Mouse (Mus musculus) fibroblast of lung, adult 2 months (primary cell): ENCODE data around the gene Hist1h2bl.
"Not testable (repeated sequence)": the region's sequence is repeated elsewhere in the genome, so short reads cannot be mapped to it uniquely, and the experiment has no call there.

Experiments used
- DNase-seq: peaks from one replicate; pipeline ENCODE4 v3.0.0-alpha.2; 2011; ENCODE audit warnings: low read depth

Gene Hist1h2bl

DNA sequence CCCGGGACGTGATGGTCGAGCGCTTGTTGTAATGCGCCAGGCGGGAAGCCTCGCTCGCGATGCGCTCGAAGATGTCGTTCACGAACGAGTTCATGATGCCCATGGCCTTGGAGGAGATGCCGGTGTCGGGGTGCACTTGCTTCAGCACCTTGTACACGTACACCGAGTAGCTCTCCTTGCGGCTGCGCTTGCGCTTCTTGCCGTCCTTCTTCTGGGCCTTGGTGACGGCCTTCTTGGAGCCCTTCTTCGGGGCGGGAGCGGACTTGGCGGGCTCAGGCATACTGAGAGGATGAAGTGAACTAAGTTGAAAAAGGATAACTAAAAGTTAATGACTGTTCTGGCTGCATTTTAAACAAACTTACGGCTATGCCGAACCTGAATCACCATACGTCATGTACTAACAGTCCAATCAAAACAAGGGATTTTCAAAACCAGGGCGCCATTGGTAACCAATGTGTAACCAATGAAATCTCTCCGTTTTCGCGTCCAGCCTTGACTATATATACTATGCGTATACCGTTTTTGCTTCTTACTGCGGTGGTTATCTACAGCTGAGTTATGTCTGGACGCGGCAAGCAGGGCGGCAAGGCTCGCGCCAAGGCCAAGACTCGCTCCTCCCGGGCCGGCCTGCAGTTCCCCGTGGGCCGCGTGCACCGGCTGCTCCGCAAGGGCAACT lies at the start of gene Hist1h2bl, which contains the start of gene Hist1h2ai:
TSS of gene Hist1h2bl (minus strand) at position 280 of the 676 bp plus-strand sequence.
TSS of gene Hist1h2ai (plus strand) at position 559 of the 676 bp plus-strand sequence.
- DNase-seq, result peak; percentile 88

DNA sequence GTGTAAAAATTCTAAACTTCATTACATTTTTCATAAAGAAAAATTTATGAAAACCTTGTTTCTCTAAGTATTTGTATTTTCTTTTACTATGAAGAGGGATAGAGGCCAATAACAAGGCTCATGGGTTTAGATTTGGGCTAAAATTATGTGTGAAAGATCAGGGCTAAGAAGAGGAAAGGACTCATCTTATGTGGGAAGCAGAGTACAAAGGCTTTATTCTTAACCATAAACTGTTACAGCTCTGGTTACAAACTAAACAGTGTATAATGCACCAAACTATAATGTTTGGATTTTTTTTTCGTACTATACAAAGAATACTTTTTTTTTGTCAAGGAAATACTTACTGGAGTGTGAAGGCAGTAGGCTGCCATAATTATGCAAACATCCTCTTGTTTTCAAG lies 39.8 kb upstream of the Hist1h2bl start:
- no peak for DNase-seq

DNA sequence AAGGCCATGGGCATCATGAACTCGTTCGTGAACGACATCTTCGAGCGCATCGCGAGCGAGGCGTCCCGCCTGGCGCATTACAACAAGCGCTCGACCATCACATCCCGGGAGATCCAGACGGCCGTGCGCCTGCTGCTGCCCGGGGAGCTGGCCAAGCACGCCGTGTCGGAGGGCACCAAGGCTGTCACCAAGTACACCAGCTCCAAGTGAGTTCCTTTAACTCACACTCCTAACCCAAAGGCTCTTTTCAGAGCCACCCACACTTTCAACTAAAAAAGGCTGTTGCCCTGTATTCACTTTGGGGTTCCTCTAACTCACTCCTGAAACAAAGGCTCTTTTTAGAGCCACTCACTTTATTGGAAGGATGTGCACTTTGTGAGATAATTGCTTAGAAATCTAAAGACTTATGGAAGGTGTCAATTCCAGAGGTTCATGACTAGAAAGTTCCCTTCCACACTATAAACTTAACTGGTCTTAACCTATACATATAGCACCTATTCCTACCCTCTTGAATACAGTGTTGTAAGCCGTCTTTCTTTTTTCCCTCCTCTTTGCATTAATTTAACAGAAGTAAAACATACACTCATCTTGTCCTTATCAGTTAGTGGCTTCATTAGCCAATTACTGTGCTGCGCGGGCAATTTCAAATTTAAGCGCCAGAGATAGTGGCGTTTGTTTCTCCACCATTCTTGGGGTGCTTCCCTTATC lies 38.5 kb upstream of the Hist1h2bl start:
- DNase-seq, result not testable (repeated sequence)

DNA sequence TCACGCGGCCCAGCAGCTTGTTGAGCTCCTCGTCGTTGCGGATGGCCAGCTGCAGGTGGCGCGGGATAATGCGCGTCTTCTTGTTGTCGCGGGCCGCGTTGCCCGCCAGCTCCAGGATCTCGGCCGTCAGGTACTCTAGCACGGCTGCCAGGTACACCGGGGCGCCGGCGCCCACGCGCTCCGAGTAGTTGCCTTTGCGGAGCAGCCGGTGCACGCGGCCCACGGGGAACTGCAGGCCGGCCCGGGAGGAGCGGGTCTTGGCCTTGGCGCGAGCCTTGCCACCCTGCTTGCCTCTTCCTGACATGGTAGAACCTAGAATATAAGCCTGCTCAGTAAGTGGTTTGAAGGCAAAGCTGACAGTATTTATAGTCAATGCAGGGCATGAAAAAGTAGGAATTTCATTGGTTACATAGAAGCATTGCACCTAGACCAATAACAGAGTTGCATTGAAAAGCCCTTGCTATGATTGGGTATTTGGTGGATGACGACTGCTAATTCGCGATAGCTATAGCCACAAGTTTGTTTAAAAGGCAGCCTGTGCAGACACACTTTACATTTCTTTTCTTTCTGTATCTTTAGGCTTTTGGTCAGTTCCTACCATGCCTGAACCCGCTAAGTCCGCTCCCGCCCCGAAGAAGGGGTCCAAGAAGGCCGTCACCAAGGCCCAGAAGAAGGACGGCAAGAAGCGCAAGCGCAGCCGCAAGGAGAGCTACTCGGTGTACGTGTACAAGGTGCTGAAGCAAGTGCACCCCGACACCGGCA lies 37.8 kb upstream of the Hist1h2bl start, which contains the start of the genes Hist1h2ak and Hist1h2bn:
TSS of gene Hist1h2ak (minus strand) at position 304 of the 762 bp plus-strand sequence.
TSS of gene Hist1h2bn (plus strand) at position 600 of the 762 bp plus-strand sequence.
- DNase-seq, result peak; percentile 76

DNA sequence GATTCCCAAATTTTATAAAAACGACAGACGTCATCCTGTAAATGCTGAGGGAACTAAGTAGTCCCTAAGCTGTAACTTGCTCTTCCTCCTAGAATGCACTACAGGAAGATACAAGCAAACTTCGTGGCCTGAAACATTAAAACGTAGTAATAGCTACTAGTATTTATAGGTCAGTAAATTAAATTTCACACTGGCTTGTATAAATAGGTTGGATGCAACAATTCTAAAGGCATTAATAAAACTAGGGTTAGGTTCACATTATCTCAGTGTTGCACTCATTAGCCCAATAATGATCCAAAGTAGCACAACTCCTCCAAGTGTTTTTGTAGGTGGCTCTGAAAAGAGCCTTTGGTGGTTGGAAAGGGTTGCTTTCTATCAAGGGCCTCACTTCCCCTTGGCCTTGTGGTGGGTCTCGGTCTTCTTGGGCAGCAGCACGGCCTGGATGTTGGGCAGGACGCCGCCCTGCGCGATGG lies 37.1 kb upstream of the Hist1h2bl start:
- DNase-seq, result no peak

DNA sequence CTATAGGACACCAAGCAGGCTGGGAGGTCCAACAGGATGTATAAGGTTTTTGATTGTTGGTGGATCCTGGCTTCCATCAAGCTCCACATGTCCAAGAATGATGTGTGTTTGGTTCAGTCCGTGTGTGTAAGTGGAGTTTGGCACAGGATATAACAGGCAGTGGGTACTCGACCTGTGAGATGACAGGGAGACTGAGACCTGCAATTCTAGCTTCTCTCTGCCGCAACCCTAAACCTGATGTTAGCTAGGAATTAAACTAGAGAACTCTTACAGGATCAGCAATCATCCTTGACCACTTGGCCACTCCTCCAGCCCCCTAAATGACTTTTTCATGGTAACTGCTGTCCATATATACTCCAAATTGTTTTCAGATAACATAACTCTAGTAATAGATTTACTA lies 36.4 kb upstream of the Hist1h2bl start:
- no peak for DNase-seq

DNA sequence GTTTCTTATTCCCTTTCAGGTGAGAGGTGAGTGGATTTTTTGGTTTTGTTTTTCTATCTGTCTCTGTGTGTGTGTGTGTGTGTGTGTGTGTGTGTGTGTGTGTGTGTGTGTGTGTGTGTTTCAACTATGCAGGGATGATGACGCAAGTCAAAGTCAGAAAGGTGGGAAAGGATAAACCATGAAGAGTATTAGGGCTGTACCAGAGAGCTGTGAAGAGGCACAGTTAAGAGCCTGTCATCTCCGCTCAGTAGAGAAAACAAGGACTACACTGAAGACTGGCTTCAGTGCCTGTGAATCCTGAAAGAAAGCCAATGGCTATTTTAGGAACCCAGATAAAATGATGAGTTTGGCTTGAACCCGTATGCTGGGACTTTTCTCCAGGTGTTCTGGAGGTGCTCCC lies 35.9 kb upstream of the Hist1h2bl start:
- DNase-seq, result no peak

DNA sequence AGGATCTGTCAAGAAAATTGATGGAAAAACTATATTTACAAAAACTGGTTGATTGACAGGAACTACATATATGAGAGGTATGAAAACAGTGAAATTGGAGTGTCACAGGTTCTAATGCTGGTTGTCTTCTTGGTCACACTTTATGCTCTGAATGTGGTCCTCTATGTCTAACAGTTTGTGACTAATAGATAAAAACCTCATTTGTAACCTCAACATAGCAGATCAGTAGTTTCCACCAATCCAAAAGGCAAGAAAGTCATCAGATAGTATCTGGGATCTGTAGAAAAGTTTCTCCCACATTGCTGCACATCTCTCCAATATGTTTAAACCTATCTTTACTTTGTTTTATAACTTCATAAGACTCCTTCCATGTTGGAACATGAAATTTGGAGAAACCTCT lies 35.5 kb upstream of the Hist1h2bl start:
- no peak for DNase-seq

DNA sequence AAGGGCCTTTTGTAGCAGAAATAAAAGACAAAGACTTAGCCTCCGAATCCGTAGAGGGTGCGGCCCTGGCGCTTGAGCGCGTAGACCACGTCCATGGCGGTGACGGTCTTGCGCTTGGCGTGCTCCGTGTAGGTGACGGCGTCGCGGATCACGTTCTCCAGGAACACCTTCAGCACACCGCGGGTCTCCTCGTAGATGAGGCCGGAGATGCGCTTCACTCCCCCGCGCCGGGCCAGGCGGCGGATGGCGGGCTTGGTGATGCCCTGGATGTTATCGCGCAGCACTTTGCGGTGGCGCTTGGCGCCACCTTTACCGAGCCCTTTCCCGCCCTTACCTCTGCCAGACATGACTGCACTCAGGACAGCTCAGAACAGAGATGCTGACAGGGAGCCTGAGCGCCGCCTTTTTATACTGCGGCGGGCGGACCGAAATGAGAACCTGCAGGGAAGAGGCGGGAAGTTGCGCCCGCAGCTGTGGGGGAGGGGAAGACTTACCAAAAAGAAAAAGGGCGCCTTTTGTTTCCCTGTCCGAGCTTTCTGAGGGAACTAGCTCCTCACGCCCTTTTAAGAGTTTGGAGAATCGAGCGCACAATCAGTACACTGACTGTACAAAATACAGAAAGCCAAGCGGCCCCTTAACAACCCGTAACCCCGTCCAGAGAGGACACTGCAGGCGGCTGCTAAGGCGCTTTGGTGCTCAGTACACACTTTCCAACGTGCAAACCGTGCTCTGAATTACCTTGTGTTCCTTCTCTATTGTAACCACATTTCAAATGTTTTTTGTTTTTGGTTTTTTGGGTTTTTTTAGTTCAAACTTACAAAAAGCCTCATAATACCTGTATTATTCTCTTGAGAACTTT lies 34.4 kb upstream of the Hist1h2bl start, which contains the start of gene Hist1h4k:
TSS of gene Hist1h4k (minus strand) at position 347 of the 859 bp plus-strand sequence.
- not testable (repeated sequence) for DNase-seq

DNA sequence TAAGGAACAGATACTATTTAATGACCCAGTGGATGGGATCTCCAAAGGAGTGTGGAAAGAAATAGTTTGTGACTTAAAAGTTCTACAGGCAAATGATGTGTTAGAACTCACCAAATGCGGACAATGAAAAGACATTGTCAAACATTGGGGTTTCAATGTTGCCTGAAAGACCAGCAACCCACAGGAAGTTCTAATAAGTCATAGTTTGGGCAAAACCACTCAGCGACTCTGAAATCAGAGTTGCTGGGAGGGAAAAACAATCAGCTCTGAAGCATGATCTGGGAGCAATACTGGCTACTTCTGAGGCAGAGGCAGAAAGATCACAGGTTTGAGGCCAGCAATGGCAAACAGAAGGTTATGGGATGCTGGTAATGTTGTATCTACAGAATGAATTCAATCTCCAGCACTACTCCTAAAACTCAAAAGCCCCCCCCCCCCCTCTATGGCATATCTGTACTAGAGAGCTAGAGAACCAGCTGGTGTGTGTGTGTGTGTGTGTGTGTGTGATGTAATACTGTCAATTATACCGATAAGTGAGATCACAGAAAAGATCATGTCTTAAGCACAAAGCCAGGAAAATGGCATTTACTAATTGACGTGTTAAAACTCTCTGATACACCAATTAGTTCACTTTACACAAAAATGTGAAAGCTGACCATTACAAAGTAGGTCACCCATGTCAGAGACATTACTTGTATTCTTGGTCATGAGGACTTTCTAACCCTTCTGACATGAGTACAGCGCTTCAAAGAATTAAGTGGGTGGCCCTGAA lies 33.6 kb upstream of the Hist1h2bl start:
- no peak for DNase-seq

DNA sequence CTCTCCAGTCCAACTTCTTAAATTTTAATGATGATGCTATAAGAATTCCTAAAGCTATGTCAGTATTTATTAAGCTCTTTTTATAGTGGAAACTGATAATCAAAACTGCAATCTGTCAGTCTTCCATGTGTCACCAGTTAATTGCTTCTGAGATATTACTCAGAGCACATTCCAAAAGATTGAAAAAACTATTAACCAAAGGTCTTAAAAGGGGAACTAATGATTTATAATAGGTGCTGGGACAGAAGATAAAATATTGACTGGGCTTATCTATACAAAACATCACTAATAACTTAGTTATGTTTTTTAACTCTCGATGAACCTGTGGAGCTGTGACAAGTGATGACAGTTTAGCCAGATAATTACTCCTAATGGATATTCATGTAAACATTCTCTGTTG lies 29.1 kb upstream of the Hist1h2bl start:
- no peak for DNase-seq

DNA sequence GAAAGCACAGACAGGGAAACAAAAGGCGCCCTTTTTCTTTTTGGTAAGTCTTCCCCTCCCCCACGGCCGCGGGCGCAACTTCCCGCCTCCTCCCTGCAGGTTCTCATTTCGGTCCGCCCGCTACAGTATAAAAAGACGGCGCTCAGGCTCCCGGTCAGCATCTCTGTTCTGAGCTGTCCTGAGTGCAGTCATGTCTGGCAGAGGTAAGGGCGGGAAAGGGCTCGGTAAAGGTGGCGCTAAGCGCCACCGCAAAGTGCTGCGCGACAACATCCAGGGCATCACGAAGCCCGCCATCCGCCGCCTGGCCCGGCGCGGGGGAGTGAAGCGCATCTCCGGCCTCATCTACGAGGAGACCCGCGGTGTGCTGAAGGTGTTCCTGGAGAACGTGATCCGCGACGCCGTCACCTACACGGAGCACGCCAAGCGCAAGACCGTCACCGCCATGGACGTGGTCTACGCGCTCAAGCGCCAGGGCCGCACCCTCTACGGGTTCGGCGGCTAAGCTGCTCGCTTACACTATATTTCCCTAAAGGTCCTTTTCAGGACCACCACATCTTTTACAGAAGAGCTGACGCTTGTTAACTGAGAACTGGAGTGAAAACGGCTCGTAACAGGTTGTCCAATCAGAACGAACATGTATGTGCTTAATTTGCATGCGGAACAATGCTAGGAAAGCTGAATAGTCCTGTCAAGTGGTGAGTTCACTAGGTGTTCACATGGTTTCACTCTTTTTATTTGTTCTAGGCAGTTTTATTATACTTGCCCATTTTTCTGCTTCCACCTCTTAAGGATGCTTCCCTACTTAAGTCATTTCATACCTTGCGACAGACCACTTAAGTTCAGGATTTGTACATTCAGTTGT lies 19.2 kb upstream of the Hist1h2bl start, which contains the start of gene Hist1h4j:
TSS of gene Hist1h4j (plus strand) at position 159 of the 862 bp plus-strand sequence.
- DNase-seq, result not testable (repeated sequence)

DNA sequence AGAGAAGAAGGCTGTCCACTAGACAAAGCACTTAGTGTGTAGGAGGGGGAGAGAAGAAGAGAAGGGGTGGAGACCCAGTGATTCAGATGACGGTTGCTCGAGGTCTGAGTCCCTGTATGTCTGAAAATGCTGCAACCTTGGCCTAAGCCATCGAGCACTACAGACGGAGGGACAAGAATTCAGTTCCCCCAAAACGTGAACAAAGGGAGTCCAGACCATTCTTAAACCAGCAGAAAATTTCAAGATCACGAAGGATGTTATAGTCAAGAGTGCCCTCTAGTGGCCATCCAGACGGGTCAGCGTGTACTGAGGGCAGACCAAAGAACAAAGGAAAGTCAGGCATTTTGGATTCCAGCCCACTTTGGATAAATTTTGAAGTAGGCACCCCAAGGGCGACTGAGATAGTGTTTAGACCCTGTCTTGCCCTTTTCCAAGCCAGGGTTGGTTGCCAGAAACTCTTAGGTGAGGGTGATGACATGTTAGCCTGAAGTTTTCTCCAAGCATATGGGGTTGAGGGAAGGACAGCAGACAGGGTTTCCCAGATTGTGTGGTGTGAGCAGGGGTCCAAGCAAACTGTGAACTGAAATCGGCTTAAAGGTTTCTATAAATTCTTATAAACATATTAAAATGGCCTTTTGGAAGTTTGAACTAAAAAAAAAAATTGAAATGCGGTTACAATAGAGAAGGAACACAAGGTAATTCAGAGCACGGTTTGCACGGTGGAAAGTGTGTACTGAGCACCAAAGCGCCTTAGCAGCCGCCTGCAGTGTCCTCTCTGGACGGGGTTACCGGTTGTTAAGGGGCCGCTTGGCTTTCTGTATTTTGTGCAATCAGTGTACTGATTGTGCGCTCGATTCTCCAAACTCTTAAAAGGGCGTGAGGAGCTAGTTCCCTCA lies 18.3 kb upstream of the Hist1h2bl start:
- DNase-seq, result peak; percentile 55

DNA sequence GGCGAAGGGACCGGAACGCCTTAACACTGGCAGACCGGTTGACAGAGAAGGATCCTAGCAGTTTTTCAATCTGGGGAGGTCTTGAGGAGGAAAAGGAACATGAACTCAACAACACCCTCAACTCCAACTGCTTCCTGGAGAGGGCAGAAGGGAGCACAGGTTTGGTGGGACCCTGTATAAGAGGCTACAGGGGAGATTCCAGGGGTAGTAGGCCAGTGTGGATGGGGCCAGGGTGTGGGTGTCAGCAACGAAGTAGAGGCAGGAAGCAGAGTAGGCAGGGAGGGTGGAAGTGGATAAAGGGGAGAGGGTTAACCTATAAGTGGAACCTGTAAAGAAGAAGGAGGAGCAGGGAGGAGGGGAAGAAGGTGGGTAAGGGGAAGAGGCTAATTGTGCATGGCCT lies 17.5 kb upstream of the Hist1h2bl start:
- DNase-seq, result no peak

DNA sequence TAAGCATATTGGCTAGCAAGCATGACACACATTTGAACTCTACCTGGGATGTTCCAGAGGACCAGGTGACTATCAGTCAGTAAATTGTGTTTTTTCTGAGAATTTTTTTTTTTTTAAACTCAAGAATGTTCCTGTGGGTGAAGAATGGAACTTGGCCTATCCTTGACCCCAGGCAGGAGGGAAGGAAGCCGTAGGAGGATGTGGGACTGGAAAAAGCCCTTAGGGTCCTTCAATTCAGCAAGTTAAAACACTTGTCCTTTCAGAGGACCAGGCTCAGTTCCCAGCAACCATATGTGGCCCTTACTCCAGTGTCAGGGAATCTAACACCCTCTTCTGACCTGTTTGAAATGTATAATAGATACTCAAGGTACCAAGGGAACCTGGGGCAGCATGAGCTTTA lies 13.6 kb upstream of the Hist1h2bl start:
- DNase-seq, result no peak

DNA sequence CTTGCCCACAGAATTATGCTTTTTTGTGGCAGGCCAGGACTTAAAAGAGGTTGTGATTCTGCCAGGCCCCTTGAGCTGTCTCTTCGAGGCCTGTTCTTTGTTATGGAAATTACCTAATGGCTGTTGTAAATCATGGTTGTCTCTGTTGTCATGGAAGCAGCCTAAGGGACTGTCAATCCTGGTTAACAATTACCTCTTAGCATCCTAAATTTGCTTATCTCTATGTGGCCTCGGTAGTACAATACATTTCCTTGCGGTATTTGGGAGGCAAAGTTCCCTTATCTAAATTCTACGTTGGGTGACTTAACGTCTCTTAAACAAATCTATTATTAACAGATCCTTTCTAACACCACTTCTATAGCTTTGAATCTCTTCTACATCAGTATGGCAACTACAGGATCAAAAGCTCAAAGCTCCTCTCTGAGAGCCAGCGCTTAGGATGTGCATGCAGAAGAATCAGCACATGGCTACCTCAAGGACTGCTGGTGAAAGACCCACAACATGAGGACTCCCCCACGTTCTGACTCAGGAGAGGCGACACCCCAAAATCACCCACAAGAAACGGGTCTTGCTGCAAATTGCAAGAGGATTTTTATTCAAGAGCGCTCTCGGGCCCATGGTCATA lies 12.1 kb upstream of the Hist1h2bl start:
- DNase-seq, result no peak

DNA sequence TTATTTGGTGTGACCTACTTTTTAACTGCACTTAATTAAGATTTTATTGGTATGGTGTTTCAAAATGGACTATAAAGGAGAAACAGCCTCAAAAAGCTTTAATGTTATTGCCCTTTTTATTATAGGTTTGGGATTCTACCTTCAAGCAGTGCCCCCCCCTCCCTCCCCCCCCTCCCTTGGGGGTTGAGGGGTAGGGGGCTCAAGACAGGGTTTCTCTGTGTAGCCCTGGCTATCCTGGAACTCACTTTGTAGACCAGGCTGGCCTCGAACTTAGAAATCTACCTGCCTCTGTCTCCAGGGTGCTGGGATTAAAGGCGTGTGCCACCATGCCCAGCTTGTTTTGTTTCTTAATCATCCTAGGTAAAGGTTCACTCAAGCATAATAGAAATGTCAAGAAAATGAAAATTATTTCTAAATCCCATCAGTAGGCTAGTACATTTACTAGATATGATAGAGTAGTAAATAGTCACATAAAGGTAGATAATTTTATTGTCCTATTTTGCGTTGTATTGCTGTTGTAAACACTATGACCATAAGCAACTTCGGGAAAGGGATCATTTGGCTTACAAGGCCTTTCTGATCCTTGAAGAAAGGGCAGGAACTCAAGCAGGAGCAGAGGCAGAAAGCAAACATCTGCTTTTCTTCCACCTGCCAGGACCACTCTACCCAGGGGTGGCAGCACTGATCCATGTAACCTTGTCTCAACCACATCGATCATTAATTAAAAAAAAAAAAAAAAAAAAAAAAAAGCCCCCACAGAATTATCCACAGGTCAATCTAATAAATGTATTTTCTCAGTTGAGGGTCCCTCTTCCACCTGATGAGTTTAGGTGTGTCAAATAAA lies 7.3 kb upstream of the Hist1h2bl start:
- no peak for DNase-seq
